Mouse (Mus musculus): ENCODE measurements around the gene Mid1.
"Not testable (repeated sequence)": the region's sequence is repeated elsewhere in the genome, so short reads cannot be mapped to it uniquely, and the experiment has no call there.

Gene Mid1

GRCm38 (mm10) chrX:169980809-169981289, 295.9 kb downstream of the Mid1 start:
- no peak for TF ChIP-seq GATA4 (IDR thresholded peaks at IDR 0.05; ENCODE audit: insufficient replicate concordance, low read length)

- not testable (repeated sequence) for TF ChIP-seq GATA4 (IDR thresholded peaks at IDR 0.05; ENCODE audit: insufficient replicate concordance, low read length)
These were observed 324.2 kb downstream of the Mid1 start, which contains the start of gene Gm21887 for GRCm38 (mm10) chrX:170009016-170009750. TSS of gene Gm21887 (plus strand) at chrX:170009659.
